Mouse (Mus musculus) layer of hippocampus, adult 18-20 months (tissue): ENCODE measurements around the gene Dmxl2. TPM values are rescaled to one million over a fixed set of nuclear protein-coding genes. Genes with fewer than 3 reads are reported as not detected.

Experiments used
- DNase-seq, 2 experiments: peaks; one replicate each; pipeline ENCODE4 v3.0.0; 2022; ENCODE audit warnings: low spot score in 2 of 2
- total RNA-seq, 2 experiments: library from RNA; stranded (reverse); gene quantifications; 2 replicates each; pipeline ENCODE4 v1.2.3; 2021

The Dmxl2 gene
- total RNA-seq, 2 experiments from 2014 or later: 192 to 201 TPM

DNA sequence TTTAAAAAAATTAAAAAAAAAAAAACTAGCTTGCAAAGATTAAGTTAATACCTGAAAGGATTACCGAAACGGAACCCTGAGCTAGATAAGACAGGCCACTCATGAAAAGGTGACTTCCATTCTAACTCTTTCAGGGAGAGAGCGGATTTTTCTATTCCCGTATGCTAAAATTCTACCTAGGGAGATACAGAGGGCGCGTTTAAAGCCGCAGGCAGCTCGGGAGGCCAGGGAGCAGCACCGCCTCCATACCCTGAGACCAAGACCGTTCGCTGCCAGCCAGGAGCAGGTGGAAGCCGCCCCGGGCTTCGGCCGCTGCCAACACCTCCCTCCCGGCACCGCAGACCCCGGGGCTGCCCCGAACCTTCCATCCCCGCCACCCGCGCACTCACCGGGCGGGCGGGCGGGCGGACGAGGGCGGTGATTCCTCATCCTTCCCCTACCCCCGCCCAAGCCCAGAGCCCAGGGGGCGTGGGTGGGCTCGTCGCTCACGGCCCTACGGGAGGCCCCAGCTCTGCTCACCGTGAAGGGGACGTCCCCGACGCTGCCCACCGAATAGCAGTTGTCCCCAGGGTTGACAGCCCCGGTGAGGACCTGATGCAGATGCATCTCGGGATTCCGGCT lies 484 bp downstream of the Dmxl2 start:
- DNase-seq: peak; percentile 29 to 45

- no peak for DNase-seq
Measured at GRCm38 (mm10) chr9:54499791-54500190, 1.6 kb downstream of the Dmxl2 start.

GRCm38 (mm10) chr9:54499291-54499690 lies 2.1 kb downstream of the Dmxl2 start:
- DNase-seq: peak in 1 of 2 experiments; percentile 34

GRCm38 (mm10) chr9:54490431-54490830 lies 11.0 kb downstream of the Dmxl2 start:
- DNase-seq: no peak

GRCm38 (mm10) chr9:54489599-54489998 lies 11.8 kb downstream of the Dmxl2 start:
- no peak for DNase-seq

GRCm38 (mm10) chr9:54484927-54485326 lies 16.5 kb downstream of the Dmxl2 start:
- DNase-seq: no peak

DNA sequence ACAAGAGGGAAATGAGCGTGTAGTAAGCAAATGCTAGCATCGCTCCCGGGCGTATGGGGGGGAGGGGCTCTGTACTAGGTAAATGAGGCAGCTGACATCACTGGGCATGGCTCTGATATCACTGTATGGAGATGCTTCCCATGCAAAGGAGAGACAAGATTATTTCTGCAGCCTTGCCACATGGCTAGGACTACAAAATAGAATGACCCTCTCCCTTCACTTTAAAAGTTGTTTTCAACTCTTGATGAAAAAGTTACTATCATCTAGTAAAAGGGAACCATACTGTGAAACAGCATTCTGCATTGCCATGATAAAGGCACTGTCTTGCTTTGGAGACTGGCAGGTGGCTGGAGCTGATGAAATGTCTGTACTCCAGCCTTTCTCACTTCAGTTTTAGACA lies 18.2 kb downstream of the Dmxl2 start:
- DNase-seq: no peak

- no peak for DNase-seq
Measured at GRCm38 (mm10) chr9:54482763-54483162, 18.7 kb downstream of the Dmxl2 start.

DNA sequence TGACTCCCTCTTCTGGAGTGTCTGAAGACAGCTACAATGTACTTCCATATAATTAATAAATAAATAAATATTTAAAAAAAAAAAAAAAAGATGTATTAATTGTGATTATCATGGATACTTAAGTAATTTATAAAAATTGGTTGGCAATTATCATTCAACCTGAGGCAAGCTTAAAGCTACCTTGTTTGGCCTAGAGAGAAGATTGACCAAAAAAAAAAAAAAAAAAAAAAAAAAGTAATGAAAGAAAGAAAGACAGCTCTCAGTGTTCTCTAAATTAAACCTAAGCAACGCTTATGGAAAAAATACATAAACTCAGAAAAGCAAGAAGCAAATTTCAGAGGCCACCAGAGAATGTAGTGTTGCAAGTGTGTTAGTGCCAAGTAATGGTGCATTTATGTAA lies 22.4 kb downstream of the Dmxl2 start:
- DNase-seq: no peak

GRCm38 (mm10) chr9:54478117-54478516 lies 23.3 kb downstream of the Dmxl2 start:
- DNase-seq: no peak

GRCm38 (mm10) chr9:54474546-54474945 lies 26.9 kb downstream of the Dmxl2 start:
- DNase-seq: no peak

DNA sequence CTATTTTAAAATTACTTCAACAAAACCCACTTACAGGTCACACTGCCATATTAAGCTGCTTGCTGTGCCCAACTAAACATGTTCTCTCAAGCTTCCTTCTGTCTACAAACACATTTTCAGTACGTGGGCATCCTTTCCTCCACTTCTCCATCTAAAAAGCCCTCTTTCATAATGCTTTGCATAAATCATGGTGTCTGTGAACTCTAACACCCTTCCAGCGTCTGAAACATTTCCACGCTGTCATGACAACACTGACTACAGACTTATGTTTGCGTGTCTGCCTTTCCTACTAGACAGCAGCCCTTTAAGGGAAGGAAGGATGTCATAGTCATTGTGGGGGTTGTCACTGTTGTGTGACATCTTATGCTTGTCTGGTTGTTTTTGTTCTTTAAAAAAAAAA lies 27.4 kb downstream of the Dmxl2 start:
- DNase-seq: no peak

- DNase-seq: peak in 1 of 2 experiments; percentile 31
Measured at GRCm38 (mm10) chr9:54472784-54473183, 28.6 kb downstream of the Dmxl2 start.

DNA sequence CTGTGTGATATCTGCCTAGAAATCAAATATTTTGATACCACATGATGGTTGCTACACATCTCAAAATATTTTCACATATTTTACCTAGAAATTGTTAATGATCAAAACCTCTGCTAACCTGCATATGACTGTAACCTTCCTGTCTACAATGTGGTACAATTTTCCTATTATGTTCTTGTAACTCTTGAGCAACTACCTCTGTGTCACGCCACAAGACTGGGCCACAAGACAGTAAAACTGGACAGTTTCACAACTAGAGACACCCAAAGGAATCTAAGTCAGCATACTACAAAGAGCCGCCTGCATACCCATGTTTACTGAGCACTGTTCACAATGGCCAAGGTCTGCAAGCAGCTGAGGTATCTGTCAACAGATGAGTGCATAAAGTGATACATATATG lies 32.1 kb downstream of the Dmxl2 start:
- no peak for DNase-seq

GRCm38 (mm10) chr9:54467433-54467933 lies 33.9 kb downstream of the Dmxl2 start:
- no peak for DNase-seq

DNA sequence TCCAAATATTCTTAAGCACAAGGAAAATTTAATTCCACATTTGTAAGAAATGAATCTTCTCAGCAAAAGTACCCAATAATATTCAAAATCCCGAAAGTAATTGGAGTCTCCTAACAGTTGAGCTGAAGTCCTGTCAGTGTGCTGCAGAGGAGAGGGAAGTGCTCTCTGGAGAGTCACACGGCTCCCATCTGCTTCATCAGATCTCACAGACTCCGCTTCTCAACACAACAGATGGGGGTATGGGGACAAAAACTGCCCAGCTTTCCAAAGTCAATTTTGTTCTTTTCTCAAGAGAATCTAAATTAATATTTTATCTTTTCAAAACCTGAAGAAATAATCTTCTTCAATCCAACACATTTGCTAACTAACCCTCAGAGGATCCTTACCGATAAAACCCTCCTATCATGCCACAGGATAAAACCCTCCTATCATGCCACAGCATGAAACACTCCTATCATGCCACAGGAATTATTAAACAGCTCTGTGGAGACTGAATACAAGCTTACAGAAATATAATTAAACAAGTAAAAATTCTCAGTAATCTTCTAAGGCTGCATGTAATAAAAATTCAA lies 37.9 kb downstream of the Dmxl2 start:
- peak; percentile 54 to 73 for DNase-seq

GRCm38 (mm10) chr9:54439015-54439414 lies 62.4 kb downstream of the Dmxl2 start:
- no peak for DNase-seq

- peak in 1 of 2 experiments; percentile 46 for DNase-seq
Measured at GRCm38 (mm10) chr9:54438246-54438645, 63.2 kb downstream of the Dmxl2 start.

GRCm38 (mm10) chr9:54416238-54416637 lies 85.2 kb downstream of the Dmxl2 start:
- no peak for DNase-seq

DNA sequence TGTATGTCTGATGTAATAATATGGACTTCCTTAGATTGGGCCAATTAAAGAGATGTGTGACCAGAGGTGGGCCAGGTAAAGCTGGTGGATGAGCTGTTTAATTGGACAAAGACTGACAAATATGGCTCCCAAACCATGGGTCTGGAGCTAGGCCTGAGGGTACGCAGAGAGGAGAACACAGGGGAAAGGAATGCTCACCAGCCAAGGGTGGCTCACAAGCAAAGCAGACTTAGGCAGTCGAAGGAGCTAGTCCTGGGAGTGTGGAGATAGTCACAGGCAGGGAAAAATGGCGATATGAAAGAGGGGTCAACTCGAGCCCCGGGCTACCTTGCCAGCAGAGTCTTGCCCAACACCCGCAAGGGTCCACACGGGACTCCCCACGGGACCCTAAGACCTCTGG lies 144.7 kb downstream of the Dmxl2 start:
- DNase-seq: no peak

DNA sequence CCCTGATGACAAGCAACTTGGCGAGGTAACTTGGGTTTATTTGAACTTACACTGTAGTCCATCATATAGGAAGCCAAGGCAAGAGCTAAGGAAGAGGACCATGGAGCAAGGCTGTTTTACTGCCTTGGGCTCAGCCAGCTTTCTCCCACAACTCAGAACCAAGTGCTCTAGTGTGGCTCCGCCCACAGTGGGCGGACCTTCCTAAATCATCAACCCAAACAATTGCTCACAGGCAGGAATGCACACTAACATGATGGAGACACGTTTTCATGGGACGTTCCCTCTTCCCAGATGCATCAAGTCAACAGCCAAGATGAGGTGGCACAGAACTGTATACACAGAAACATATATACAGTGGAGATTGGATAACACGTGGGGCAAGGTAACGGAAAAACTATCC lies 159.4 kb downstream of the Dmxl2 start:
- DNase-seq: no peak

- DNase-seq: peak; percentile 40 to 88
Measured at GRCm38 (mm10) chr9:54336532-54337144, 164.8 kb downstream of the Dmxl2 start.

DNA sequence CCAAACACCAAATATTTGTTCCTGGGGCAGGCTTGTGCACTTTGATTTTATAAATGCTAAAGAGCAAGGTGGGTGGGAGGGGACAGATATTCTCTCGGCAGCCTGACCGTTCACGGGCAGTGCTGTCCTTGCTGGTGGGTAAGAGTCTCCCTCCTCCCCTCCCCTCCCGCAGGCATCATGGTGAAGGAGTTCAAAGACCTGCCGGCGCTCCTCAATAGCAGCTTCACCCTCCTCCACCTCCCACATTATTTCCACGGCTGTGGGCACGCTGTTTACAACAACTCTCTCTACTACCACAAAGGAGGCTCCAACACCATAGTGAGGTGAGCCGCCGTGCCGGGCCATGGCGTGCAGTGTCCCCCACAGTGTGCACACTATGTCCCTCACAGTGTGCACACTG lies 165.8 kb downstream of the Dmxl2 start:
- DNase-seq: no peak
